Mouse (Mus musculus) limb, embryonic 10.5 days (tissue): ENCODE results near the gene Chgb. TPM values are rescaled to one million over a fixed set of nuclear protein-coding genes. Genes with fewer than 3 reads are reported as not detected.

Source experiments
- DNase-seq: peaks from one replicate; pipeline ENCODE4 v3.0.0-alpha.2; 2017; ENCODE audit warnings: low spot score
- H3K27ac ChIP-seq: fragments of 300-500 bp; sonication (generic); 2 replicates; pipeline ENCODE4 v1.5.1; 2016; ENCODE audit warnings: mild to moderate bottlenecking
- H3K27me3 ChIP-seq: fragments of 300-500 bp; sonication (generic); 2 replicates; pipeline ENCODE4 v1.6.1; 2016; ENCODE audit warnings: low read depth, mild to moderate bottlenecking; ENCODE audit not compliant: poor library complexity, severe bottlenecking
- H3K36me3 ChIP-seq: fragments of 300-500 bp; sonication (generic); 2 replicates; pipeline ENCODE4 v1.6.1; 2016; ENCODE audit warnings: mild to moderate bottlenecking, moderate library complexity
- H3K4me1 ChIP-seq: fragments of 300-500 bp; sonication (generic); 2 replicates; pipeline ENCODE4 v1.6.1; 2016
- H3K4me3 ChIP-seq: fragments of 300-500 bp; sonication (generic); 2 replicates; pipeline ENCODE4 v1.5.1; 2016; ENCODE audit warnings: mild to moderate bottlenecking, moderate library complexity
- H3K9me3 ChIP-seq: fragments of 300-500 bp; sonication (generic); replicated peaks from 2 replicates; pipeline ENCODE4 v1.6.1; 2016; ENCODE audit warnings: mild to moderate bottlenecking
- WGBS: fragments of 180-500 bp; shearing (Covaris S2); methylation state at CpG from one replicate; pipeline ENCODE4 v1.1.7; 2016; 5-methylcytosine and 5-hydroxymethylcytosine counted together
- polyA plus RNA-seq: library from polyadenylated mRNA; unstranded; fragments of >200 nt; fragmentation: Nextera tagmentation; extraction: Ambion mirVana; gene quantifications from 2 replicates; pipeline ENCODE4 v1.2.1, GENCODE M21; 2016

Chgb gene
- polyA plus RNA-seq, 1 experiment from 2014 or later: 0.10 TPM

DNA sequence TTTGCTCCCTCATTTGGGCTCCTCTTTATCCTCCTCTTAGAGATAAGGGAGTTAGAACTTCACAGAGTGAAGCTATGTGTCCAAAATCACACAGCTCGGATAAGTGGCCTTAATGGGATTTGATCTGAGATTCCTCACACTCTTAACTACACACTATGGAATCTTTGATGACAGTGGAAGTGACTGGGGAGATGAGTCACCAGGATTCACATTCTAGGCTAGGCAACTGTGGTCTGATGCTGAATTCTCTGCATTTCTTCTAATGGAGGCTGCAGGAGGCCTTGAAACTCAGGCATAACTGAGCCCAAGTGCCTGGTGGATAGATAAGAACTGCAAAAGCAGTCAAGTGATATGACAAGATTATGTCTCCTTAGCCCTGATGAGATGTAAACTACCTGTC is 10.3 kb upstream of the Chgb start:
- H3K4me3 ChIP-seq: no peak overlapping the region
- no peaks in the 10 kb centered on the region for H3K27me3 ChIP-seq
- H3K36me3 ChIP-seq: no peaks in the 10 kb centered on the region
- DNase-seq: no peak
- no peaks in the 10 kb centered on the region for H3K9me3 ChIP-seq
- H3K4me1 ChIP-seq: no peaks in the 10 kb centered on the region
- 70% methylated on average over 1 of the region's 1 CpGs for WGBS
- no peak overlapping the region for H3K27ac ChIP-seq

DNA sequence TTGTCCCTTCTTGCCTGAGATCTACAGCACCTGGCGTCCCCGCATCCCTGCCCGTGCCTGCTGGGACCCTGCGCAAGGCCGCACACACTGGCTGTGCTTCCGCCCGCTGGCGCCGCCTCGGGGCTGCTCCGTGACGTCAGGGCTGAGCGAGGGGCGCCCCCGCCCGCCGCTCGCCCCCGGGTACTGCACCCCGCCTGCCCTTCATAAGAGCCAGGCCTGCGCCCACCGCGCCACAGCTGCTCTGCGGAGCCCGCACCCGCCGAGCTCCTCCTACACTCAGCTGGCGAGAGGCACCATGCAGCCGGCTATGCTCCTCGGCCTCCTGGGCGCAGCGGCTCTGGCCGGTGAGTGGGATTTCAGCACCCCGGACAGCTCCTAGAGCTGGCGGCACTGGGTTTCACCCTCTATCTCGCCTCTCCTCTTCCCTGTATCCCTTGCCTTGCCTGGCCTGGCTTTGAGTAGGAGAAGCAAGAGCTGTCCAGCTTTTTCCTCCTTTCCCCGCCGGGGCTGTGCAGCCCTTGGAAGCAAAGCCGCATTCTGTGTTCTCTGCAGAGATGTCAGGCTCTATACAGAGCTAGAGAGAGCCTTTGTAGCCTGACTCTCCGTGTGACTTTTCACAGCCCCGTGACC is 476 bp downstream of the Chgb start:
- peak overlapping the region; percentile 56 for H3K4me3 ChIP-seq
- no peak overlapping the region for H3K27ac ChIP-seq
- DNase-seq: peak; percentile 98
- under 1% methylated on average over 34 of the region's 41 CpGs for WGBS
- no peaks in the 10 kb centered on the region for H3K9me3 ChIP-seq
- H3K36me3 ChIP-seq: no peaks in the 10 kb centered on the region
- H3K4me1 ChIP-seq: peaks cover 9% of the 10 kb centered on the region
- H3K27me3 ChIP-seq: peaks cover 6% of the 10 kb centered on the region; the same call in 1 of the 2 replicates

GRCm38 (mm10) chr2:132784039-132784438 is 3.0 kb downstream of the Chgb start:
- 84% methylated on average over 6 of the region's 6 CpGs for WGBS
- H3K4me1 ChIP-seq: peaks cover 5% of the 10 kb centered on the region
- H3K27me3 ChIP-seq: peaks cover 6% of the 10 kb centered on the region; the same call in 1 of the 2 replicates
- no peaks in the 10 kb centered on the region for H3K36me3 ChIP-seq
- no peaks in the 10 kb centered on the region for H3K9me3 ChIP-seq
- no peak overlapping the region for H3K4me3 ChIP-seq
- H3K27ac ChIP-seq: no peak overlapping the region
- no peak for DNase-seq

GRCm38 (mm10) chr2:132793441-132794203 is 12.5 kb downstream of the Chgb start:
- WGBS: 90% methylated on average over 19 of the region's 19 CpGs
- no peak for DNase-seq
- no peaks in the 10 kb centered on the region for H3K27me3 ChIP-seq
- H3K9me3 ChIP-seq: no peaks in the 10 kb centered on the region
- no peaks in the 10 kb centered on the region for H3K4me1 ChIP-seq
- no peaks in the 10 kb centered on the region for H3K36me3 ChIP-seq
- no peak overlapping the region for H3K27ac ChIP-seq
- H3K4me3 ChIP-seq: no peak overlapping the region

DNA sequence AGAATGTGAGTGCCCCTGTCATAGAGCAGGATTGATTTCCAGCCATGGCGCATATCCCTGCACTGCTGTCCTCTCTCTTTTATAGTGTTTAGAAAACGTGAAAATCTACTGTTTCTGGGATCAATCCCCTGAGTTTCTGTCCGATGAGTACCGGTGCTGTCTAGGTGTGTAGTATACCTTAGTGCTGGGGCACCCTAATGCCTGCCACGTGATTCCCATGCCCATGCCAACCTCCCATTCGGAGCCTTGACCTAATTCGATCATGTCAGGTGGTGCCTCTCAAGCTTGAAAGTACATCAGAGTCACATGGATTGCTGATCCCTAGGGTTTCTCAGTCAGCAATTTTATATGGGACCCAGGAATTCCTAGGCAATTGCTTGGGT is 13.1 kb downstream of the Chgb start:
- no peak overlapping the region for H3K27ac ChIP-seq
- H3K27me3 ChIP-seq: no peaks in the 10 kb centered on the region
- H3K36me3 ChIP-seq: no peaks in the 10 kb centered on the region
- no peaks in the 10 kb centered on the region for H3K9me3 ChIP-seq
- WGBS: 84% methylated on average over 7 of the region's 7 CpGs
- H3K4me3 ChIP-seq: no peak overlapping the region
- no peaks in the 10 kb centered on the region for H3K4me1 ChIP-seq
- no peak for DNase-seq

DNA sequence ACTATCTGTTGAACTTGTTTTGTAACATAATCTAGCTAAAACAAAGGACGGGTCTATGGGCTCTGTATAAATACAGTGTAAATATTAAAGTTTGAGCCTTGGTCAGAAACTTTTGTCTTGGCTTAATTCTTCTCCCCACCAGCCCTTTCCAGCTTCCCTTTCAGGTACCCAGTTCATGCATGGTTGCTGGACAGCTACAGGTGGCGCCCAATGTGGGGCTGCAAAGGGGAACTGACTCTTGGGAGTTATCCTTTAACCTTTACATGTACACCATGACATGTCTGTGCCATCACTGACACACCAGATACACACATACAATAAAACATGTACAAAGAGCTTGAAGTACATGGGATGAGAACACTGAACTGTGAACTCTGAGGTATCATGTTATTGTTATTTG is 21.9 kb downstream of the Chgb start:
- H3K9me3 ChIP-seq: no peaks in the 10 kb centered on the region
- H3K4me3 ChIP-seq: no peak overlapping the region
- no peak for DNase-seq
- WGBS: 91% methylated on average over 2 of the region's 2 CpGs
- H3K27me3 ChIP-seq: no peaks in the 10 kb centered on the region
- peaks cover 51% of the 10 kb centered on the region for H3K36me3 ChIP-seq
- no peaks in the 10 kb centered on the region for H3K4me1 ChIP-seq
- H3K27ac ChIP-seq: no peak overlapping the region

GRCm38 (mm10) chr2:132815608-132816314 is 34.7 kb downstream of the Chgb start, which contains the start of the genes Trmt6 and Mcm8:
Gene Trmt6, minus strand, starts transcription at chr2:132816055.
Gene Mcm8, plus strand, starts transcription at chr2:132816141.
- H3K27me3 ChIP-seq: no peaks in the 10 kb centered on the region
- peaks cover 18% of the 10 kb centered on the region for H3K4me1 ChIP-seq
- peak within 1 kb of the TSS; percentile 85 for H3K4me3 ChIP-seq
- under 1% methylated on average over 59 of the region's 59 CpGs for WGBS
- H3K36me3 ChIP-seq: peaks cover 56% of the 10 kb centered on the region
- DNase-seq: peak; percentile 96
- H3K27ac ChIP-seq: peak within 1 kb of the TSS; percentile 91
- no peaks in the 10 kb centered on the region for H3K9me3 ChIP-seq

- 94% methylated on average over 4 of the region's 4 CpGs for WGBS
- peaks cover 68% of the 10 kb centered on the region for H3K36me3 ChIP-seq
- H3K4me1 ChIP-seq: no peaks in the 10 kb centered on the region
Observed at GRCm38 (mm10) chr2:132841071-132841470, 60.0 kb downstream of the Chgb start.

More at GRCm38 (mm10) chr2:132841071-132841470, 60.0 kb downstream of the Chgb start:
- Histone ChIP-seq H3K27ac (no peak overlapping the region), H3K27me3 (no peaks in the 10 kb centered on the region), H3K4me3 (no peak overlapping the region), H3K9me3 (no peaks in the 10 kb centered on the region)
- no peak for DNase-seq

Other genes starting within 250 kb of the Chgb start
- gene Gpcpd1, start 193.5 kb upstream of the Chgb start, polyA plus RNA-seq: 21.9 and 29.4 TPM in 2 replicates
- gene Shld1, start 94.3 kb upstream of the Chgb start, polyA plus RNA-seq: 16.6 and 17.0 TPM in 2 replicates
- 36.0 and 43.9 TPM in 2 replicates for gene Trmt6, start 34.8 kb downstream of the Chgb start, polyA plus RNA-seq
- 30.2 and 30.6 TPM in 2 replicates for gene Mcm8, start 34.9 kb downstream of the Chgb start, polyA plus RNA-seq
- 17.0 and 17.4 TPM in 2 replicates for gene Crls1, start 65.4 kb downstream of the Chgb start, polyA plus RNA-seq
- 1.1 and 2.4 TPM in 2 replicates for gene Lrrn4, start 99.6 kb downstream of the Chgb start, polyA plus RNA-seq
- 12.1 and 17.3 TPM in 2 replicates for gene Fermt1, start 164.6 kb downstream of the Chgb start, polyA plus RNA-seq